In genomic region chr12:104986781-104987180, GRCm38 (mm10) we compare ENCODE assay signal across 20 mouse cellular contexts. TPM values are rescaled to one million over a fixed set of nuclear protein-coding genes. Genes with fewer than 3 reads are reported as not detected.
DNase-seq lines count a peak whose midpoint lies in the region; ATAC-seq and TF ChIP-seq lines count a peak whose summit lies in the region.
"Had no signal": no experiment of that assay in that cellular context is flagged by ENCODE, and none has a peak within 500 bp of the region (broad histone marks: within the 10 kb centered on the region; RNA-seq: fewer than 3 reads in every experiment).

No protein-coding gene starts in this region.

- H3K4me3 ChIP-seq in embryonic facial prominence, embryonic 15.5 days (replicated peaks): no peak overlapping the region
- no peak overlapping the region for H3K4me3 ChIP-seq in embryonic facial prominence, embryonic 10.5 days
- H3K4me3 ChIP-seq in liver, adult 2 months (ENCODE audit: insufficient read depth, low read depth, low read length): no peak overlapping the region
- H3K4me3 ChIP-seq: erythroblast, embryonic 14.5 days; forebrain, embryonic 15.5 days; heart, embryonic 10.5 days; hindbrain, embryonic 13.5 days had no signal

- H3K4me1 ChIP-seq in embryonic facial prominence, embryonic 15.5 days: peaks cover 27% of the 10 kb centered on the region
- peaks cover 14% of the 10 kb centered on the region for H3K4me1 ChIP-seq in embryonic facial prominence, embryonic 10.5 days
- H3K4me1 ChIP-seq in liver, adult 2 months (ENCODE audit: control insufficient read depth, insufficient read depth, low read length): peaks cover 12% of the 10 kb centered on the region; the same call in 1 of the 2 replicates
- H3K4me1 ChIP-seq: forebrain, embryonic 15.5 days; heart, embryonic 10.5 days had no signal

- H3K27me3 ChIP-seq in embryonic facial prominence, embryonic 15.5 days: no peaks in the 10 kb centered on the region
- no peaks in the 10 kb centered on the region for H3K27me3 ChIP-seq in embryonic facial prominence, embryonic 10.5 days (replicated peaks; ENCODE audit: low read depth, poor library complexity, severe bottlenecking)
- no peaks in the 10 kb centered on the region for H3K27me3 ChIP-seq in liver, adult 2 months (ENCODE audit: control insufficient read depth, insufficient read depth, low read length)
- H3K27me3 ChIP-seq: forebrain, embryonic 15.5 days; hindbrain, embryonic 13.5 days had no signal

- no peak overlapping the region for H3K9ac ChIP-seq in embryonic facial prominence, embryonic 15.5 days
- H3K9ac ChIP-seq in liver, adult 2 months (ENCODE audit: low read depth, low read length): no peak overlapping the region
- H3K9ac ChIP-seq: forebrain, embryonic 15.5 days; hindbrain, embryonic 13.5 days had no signal

- peaks cover 22% of the 10 kb centered on the region for H3K79me2 ChIP-seq in liver, adult 2 months (ENCODE audit: control insufficient read depth, insufficient read depth, low read length)

- no peak overlapping the region for H3K4me2 ChIP-seq in embryonic facial prominence, embryonic 15.5 days (replicated peaks)
- H3K4me2 ChIP-seq: forebrain, embryonic 15.5 days; hindbrain, embryonic 13.5 days had no signal

- no peak for TF ChIP-seq POLR2A in liver, adult 2 months (IDR thresholded peaks at IDR 0.05; ENCODE audit: extremely low read depth, insufficient read depth, low read length)

- 0 out of 2 replicates have a peak overlapping the region, but pooled peaks have one; percentile 11 for H3K27ac ChIP-seq in embryonic facial prominence, embryonic 15.5 days (replicated peaks)
- H3K27ac ChIP-seq in embryonic facial prominence, embryonic 10.5 days (replicated peaks): no peak overlapping the region
- peak overlapping the region; percentile 45 for H3K27ac ChIP-seq in liver, adult 2 months (replicated peaks; ENCODE audit: insufficient read depth, low read depth, low read length)
- H3K27ac ChIP-seq: forebrain, embryonic 15.5 days; heart, embryonic 10.5 days; hindbrain, embryonic 13.5 days; hindbrain, postnatal 0 days had no signal

- no peak for ATAC-seq in embryonic facial prominence, embryonic 15.5 days (ENCODE audit: insufficient number of reproducible peaks, low FRiP score, low TSS enrichment, low read depth)
- ATAC-seq in granulocyte monocyte progenitor cell, adult 5-6 weeks (replicated peaks; ENCODE audit: poor library complexity, severe bottlenecking): peak; percentile 5; the same call in 1 of the 2 replicates
- ATAC-seq: forebrain, embryonic 15.5 days; hindbrain, postnatal 0 days had no signal

- H3K36me3 ChIP-seq in embryonic facial prominence, embryonic 15.5 days: no peaks in the 10 kb centered on the region
- no peaks in the 10 kb centered on the region for H3K36me3 ChIP-seq in embryonic facial prominence, embryonic 10.5 days (replicated peaks)
- no peaks in the 10 kb centered on the region for H3K36me3 ChIP-seq in liver, adult 2 months (ENCODE audit: control insufficient read depth, insufficient read depth, low read length)
- H3K36me3 ChIP-seq: forebrain, embryonic 15.5 days; heart, embryonic 10.5 days; hindbrain, embryonic 13.5 days had no signal

- H3K9me3 ChIP-seq in embryonic facial prominence, embryonic 15.5 days (replicated peaks): no peaks in the 10 kb centered on the region
- H3K9me3 ChIP-seq in embryonic facial prominence, embryonic 10.5 days: peaks cover 6% of the 10 kb centered on the region; the same call in 1 of the 2 replicates
- H3K9me3 ChIP-seq: forebrain, embryonic 15.5 days; heart, embryonic 10.5 days; hindbrain, embryonic 13.5 days had no signal

- DNase-seq in embryonic facial prominence, embryonic 10.5 days (ENCODE audit: low spot score): no peak
- DNase-seq in liver, adult 2 months (ENCODE audit: extremely low read depth, low read depth, low spot score): peak; percentile 89
- DNase-seq in liver (no peak), 416B (ENCODE audit: low read depth) (peak; percentile 64)
- DNase-seq in cerebellum, adult 9-10 months: no peak
- DNase-seq: adrenal gland, postnatal 14 days; cerebellum, adult 11-12 months; cerebellum, adult 9-11 months; cerebellum, postnatal 36 days; gastrocnemius, postnatal 36 days; heart, adult 18-20 months; heart, postnatal 10 days; heart, postnatal 4 days had no signal

- 89% methylated on average over 9 of the region's 9 CpGs for WGBS in embryonic facial prominence, embryonic 15.5 days
- WGBS in embryonic facial prominence, embryonic 10.5 days: 91% methylated on average over 9 of the region's 9 CpGs
- 30% methylated on average over 9 of the region's 9 CpGs for WGBS in liver, adult 2 months

- no peak for TF ChIP-seq CTCF in liver, adult 2 months (IDR thresholded peaks at IDR 0.05; ENCODE audit: low read depth, low read length)

RNA-seq across cellular contexts. Expression of gene Syne3, which starts 22.8 kb away (rescaled TPM):
- 3.6 and 4.4 TPM in 2 replicates for polyA plus RNA-seq in embryonic facial prominence, embryonic 15.5 days (2015; fragmentation: Nextera tagmentation; extraction: Ambion mirVana)
- polyA plus RNA-seq in embryonic facial prominence, embryonic 10.5 days (2016; fragmentation: Nextera tagmentation; extraction: Ambion mirVana): 0.24 and 0.26 TPM in 2 replicates
- 3.8 and 4.8 TPM in 2 replicates for total RNA-seq in liver, adult 2 months (2014; rRNA removed)
- 0.81 and 1.6 TPM in 2 replicates for polyA plus RNA-seq in liver, adult 2 months (2012; rRNA removed)
- 13.4 and 20.1 TPM in 2 replicates for total RNA-seq in granulocyte monocyte progenitor cell, adult 5-6 weeks (2014; fragmentation: Nextera tagmentation)
- 20.3 and 22.4 TPM in 2 replicates for total RNA-seq in granulocyte monocyte progenitor cell, adult 5-6 weeks (2017)

RNA-seq across cellular contexts. Expression of gene Glrx5, which starts 45.7 kb away (rescaled TPM):
- polyA plus RNA-seq in embryonic facial prominence, embryonic 15.5 days (2015; fragmentation: Nextera tagmentation; extraction: Ambion mirVana): 152 and 159 TPM in 2 replicates
- polyA plus RNA-seq in embryonic facial prominence, embryonic 10.5 days (2016; fragmentation: Nextera tagmentation; extraction: Ambion mirVana): 218 and 234 TPM in 2 replicates
- 43.0 and 45.5 TPM in 2 replicates for total RNA-seq in liver, adult 2 months (2014; rRNA removed)
- polyA plus RNA-seq in liver, adult 2 months (2012; rRNA removed): 144 and 157 TPM in 2 replicates
- 50.7 and 56.1 TPM in 2 replicates for total RNA-seq in granulocyte monocyte progenitor cell, adult 5-6 weeks (2014; fragmentation: Nextera tagmentation)
- total RNA-seq in granulocyte monocyte progenitor cell, adult 5-6 weeks (2017): 27.2 and 29.8 TPM in 2 replicates

Comparison
In these comparisons a context has a peak if more than half of its experiments do, and no peak if none do; other contexts are left out.
1. DNase-seq: peak in liver, adult 2 months (single experiment) and 416B (single experiment); none in embryonic facial prominence, embryonic 10.5 days (single experiment), liver (single experiment) and cerebellum, adult 9-10 months (single experiment).